Mouse (Mus musculus) liver, embryonic 14.5 days (tissue): ENCODE data around the gene Gmds.

Source experiments
- CTCF ChIP-seq: IDR thresholded peaks from 2 replicates; pipeline ENCODE4 v1.5.1; 2016; ENCODE audit warnings: antibody characterized with exemption, low read depth, control low read depth
- EP300 ChIP-seq: IDR thresholded peaks from 2 replicates; pipeline ENCODE4 v1.6.1; 2016; ENCODE audit warnings: antibody characterized with exemption, low read depth

DNA sequence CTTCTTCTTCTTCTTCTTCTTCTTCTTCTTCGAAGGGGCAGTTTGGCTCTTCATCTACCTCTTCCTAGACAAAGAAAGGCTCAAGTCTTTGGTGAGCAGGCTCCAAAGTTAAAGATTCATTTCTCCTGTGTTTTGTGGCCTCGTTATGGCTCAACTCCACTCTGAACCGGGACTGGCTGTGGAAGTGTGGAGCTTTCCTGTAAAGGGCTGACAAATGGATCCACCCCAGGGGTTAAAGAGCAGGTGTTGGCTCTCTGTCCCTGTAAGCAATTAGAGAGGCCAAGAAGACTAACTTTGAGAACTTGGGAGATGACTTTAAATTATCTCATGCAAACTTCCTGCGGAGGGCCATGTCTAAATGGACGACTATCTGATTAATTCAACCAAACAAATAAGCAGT lies 536.1 kb downstream of the Gmds start:
- TF ChIP-seq CTCF (no peak), EP300 (no peak)
